Mouse (Mus musculus) intestine, embryonic 16.5 days (tissue): ENCODE results near the gene H2afy. TPM values are rescaled to one million over a fixed set of nuclear protein-coding genes. Genes with fewer than 3 reads are reported as not detected.

Experiments used
- ATAC-seq: fragments of 200-750 bp; cut with Nextera tagmentation; 2 replicates; pipeline ENCODE4 v1.8.0; 2017; ENCODE audit warnings: moderate TSS enrichment, moderate library complexity
- H3K27ac ChIP-seq: fragments of 300-500 bp; sonication (generic); 2 replicates; pipeline ENCODE4 v1.5.1; 2014; ENCODE audit warnings: mild to moderate bottlenecking, low read length
- H3K27me3 ChIP-seq: fragments of 300-500 bp; sonication (generic); replicated peaks from 2 replicates; pipeline ENCODE4 v1.6.1; 2014; ENCODE audit warnings: low read length, control low read depth, mixed read lengths; ENCODE audit not compliant: control insufficient read depth, insufficient read depth
- H3K36me3 ChIP-seq: fragments of 300-500 bp; sonication (generic); 2 replicates; pipeline ENCODE4 v1.6.1; 2014; ENCODE audit warnings: low read length, control low read depth; ENCODE audit not compliant: control insufficient read depth, insufficient read depth
- H3K4me1 ChIP-seq: fragments of 300-500 bp; sonication (generic); 2 replicates; pipeline ENCODE4 v1.6.1; 2014; ENCODE audit warnings: low read length, control low read depth, mixed read lengths; ENCODE audit not compliant: control insufficient read depth, insufficient read depth
- H3K4me2 ChIP-seq: fragments of 300-500 bp; sonication (generic); 2 replicates; pipeline ENCODE4 v1.6.1; 2014; ENCODE audit warnings: low read depth, low read length, control low read depth
- H3K4me3 ChIP-seq: fragments of 300-500 bp; sonication (generic); 2 replicates; pipeline ENCODE4 v1.5.1; 2014; ENCODE audit warnings: mild to moderate bottlenecking, low read length
- H3K9ac ChIP-seq: fragments of 300-500 bp; sonication (generic); 2 replicates; pipeline ENCODE4 v1.6.1; 2014; ENCODE audit warnings: low read depth, low read length
- H3K9me3 ChIP-seq: fragments of 300-500 bp; sonication (generic); 2 replicates; pipeline ENCODE4 v1.6.1; 2016; ENCODE audit warnings: low read length, control low read depth; ENCODE audit not compliant: control insufficient read depth
- WGBS: fragments of 180-500 bp; shearing (Covaris S2); extraction: QIAGEN DNeasy Blood & Tissue Kit; methylation state at CpG from one replicate; pipeline ENCODE4 v1.1.7; 2014; 5-methylcytosine and 5-hydroxymethylcytosine counted together
- polyA plus RNA-seq: library from polyadenylated mRNA; unstranded; fragments of >200 nt; fragmentation: Nextera tagmentation; extraction: Ambion mirVana; gene quantifications from 2 replicates; pipeline ENCODE4 v1.2.1, GENCODE M21; 2015

H2afy gene
- polyA plus RNA-seq, 1 experiment from 2014 or later = 246 TPM

DNA sequence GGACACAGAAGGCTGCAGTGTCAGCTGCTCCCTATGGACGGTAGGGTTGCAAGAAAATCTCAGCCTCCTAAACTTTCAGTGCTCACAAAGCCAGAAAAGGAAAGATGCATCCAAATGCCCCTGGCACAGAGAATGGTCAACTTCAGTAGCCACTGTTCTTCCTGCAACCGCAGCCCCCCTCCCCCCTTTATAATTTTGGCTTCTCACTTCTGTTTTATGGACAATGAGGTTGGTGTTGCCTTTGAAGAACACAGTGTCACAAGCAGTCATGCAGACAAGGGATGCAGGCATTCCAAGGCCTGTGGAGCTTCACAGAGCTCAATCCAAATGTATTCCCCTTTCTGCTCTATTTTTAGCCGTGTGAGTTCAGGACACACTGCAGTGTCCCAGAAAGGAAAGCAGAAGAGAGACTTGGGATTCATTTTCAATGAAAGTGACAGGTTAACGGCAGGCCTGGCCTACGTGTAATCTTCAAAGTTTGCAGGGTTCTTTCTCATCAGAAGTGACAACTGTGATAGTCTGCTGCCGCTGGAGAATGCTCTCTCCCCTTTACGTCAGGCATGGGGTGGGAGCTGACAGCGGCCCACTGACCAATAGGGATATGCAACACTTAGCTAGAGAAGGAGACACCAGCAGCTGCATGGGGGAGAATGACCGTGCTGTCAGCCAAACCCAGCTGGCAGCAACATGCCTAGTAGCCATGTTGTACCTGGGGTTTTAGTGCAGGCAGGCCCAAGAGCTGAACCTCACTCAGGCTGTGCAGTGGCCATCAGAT is 18.0 kb downstream of the H2afy start:
- WGBS = 65% methylated on average over 9 of the region's 9 CpGs
- Histone ChIP-seq H3K36me3 (peaks cover 13% of the 10 kb centered on the region), H3K4me3 (no peak overlapping the region), H3K9me3 (no peaks in the 10 kb centered on the region), H3K27me3 (no peaks in the 10 kb centered on the region), H3K4me2 (no peak overlapping the region), H3K9ac (no peak overlapping the region), H3K27ac (peak overlapping the region; percentile 34; the same call in 1 of the 2 replicates), H3K4me1 (peaks cover 35% of the 10 kb centered on the region)
- no peak for ATAC-seq

DNA sequence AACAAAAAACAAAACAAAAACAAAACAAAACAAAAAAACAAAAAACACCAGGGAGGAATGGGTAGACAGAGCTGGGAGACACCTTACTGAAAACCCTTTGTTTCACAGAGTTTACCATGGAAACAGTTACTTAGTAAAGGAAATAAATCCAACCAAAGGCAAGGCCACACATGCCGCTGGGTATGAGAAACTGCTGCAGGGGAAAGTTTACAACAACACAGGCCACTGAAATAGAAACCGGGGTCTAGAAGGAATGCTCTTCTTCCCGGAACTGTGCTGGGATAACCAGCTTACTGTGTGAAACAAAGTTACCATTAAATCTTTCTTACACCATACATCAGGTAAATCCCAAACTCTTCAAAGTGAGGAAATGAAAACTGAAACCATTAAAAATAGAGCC is 20.3 kb downstream of the H2afy start:
- no peak for ATAC-seq
- Histone ChIP-seq H3K4me3 (no peak overlapping the region), H3K36me3 (peaks cover 4% of the 10 kb centered on the region; the same call in 1 of the 2 replicates), H3K9ac (no peak overlapping the region), H3K9me3 (no peaks in the 10 kb centered on the region), H3K27me3 (no peaks in the 10 kb centered on the region), H3K4me2 (no peak overlapping the region), H3K4me1 (peaks cover 57% of the 10 kb centered on the region), H3K27ac (peak overlapping the region; percentile 20; the same call in 1 of the 2 replicates)
- WGBS = 28% methylated on average over 3 of the region's 3 CpGs

DNA sequence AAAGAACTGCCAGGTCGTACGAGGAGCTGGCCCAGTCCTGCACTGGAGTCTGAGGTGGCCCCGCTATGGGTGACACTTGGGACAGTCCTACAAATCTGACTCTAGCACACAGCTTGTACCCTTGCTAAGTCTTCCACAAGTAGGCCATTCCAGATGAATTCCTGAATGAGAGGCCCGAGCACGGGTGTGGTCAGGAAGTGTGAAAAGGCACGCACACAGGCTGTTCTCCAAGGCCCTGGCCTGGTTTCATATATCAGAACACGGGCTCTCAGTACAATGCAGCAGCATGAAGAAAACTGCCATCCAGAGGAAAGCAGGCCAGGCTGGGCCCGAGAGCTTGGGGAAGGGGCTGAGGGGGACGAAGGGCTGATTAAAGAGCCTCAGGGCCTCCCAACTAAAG is 20.8 kb downstream of the H2afy start:
- Histone ChIP-seq H3K4me2 (no peak overlapping the region), H3K4me3 (no peak overlapping the region), H3K27me3 (no peaks in the 10 kb centered on the region), H3K36me3 (no peaks in the 10 kb centered on the region), H3K9ac (peak overlapping the region; percentile 44), H3K4me1 (peaks cover 62% of the 10 kb centered on the region), H3K9me3 (no peaks in the 10 kb centered on the region), H3K27ac (peak overlapping the region; percentile 60; the same call in 1 of the 2 replicates)
- 47% methylated on average over 9 of the region's 9 CpGs for WGBS
- ATAC-seq = peak; percentile 25; the same call in 1 of the 2 replicates

DNA sequence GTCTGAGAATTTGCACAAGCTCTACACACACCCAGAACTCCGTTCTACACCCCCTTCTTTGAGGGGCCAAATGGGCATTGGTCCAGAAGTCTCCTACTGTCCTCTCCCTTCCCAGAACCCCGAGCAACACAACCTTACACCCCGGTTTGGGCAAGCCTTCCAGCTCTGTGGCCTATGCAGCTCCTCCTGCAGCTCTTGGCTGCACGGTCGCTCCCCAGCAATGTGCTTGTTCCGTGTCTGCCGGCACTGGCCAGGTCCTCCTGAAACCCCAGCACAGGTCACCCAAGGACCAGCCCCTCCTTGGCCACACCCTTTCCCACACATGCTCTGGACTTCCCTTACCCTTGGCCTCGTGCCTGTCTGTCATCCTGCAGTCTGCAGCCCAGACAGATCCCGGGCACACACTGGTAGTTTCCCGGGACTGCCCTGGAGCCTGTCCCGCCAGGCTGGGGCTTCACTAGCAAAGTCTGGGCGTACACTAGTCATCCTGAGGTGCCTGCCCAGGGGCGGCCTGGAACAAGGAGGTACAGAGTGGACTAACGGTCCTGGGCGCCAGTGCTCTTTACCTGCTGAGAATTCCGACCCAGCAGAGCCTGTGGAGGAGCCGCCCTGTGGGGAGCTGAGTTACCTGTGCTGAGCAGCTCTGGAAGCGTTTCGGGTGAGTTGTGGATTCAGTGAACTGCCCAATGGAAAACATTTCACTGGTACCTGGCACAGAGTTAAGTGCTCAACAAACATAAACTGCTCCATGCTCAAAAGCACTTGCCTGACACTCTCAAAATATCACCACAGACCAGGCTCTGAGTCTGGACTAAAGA is 22.5 kb downstream of the H2afy start:
- H3K4me1 ChIP-seq = peaks cover 80% of the 10 kb centered on the region
- H3K36me3 ChIP-seq = no peaks in the 10 kb centered on the region
- peak; percentile 34 for ATAC-seq
- no peak overlapping the region for H3K4me3 ChIP-seq
- H3K27me3 ChIP-seq = no peaks in the 10 kb centered on the region
- H3K27ac ChIP-seq = peak overlapping the region; percentile 81
- H3K9ac ChIP-seq = peak overlapping the region; percentile 58
- peak overlapping the region; percentile 11 for H3K4me2 ChIP-seq
- no peaks in the 10 kb centered on the region for H3K9me3 ChIP-seq
- WGBS = 51% methylated on average over 19 of the region's 19 CpGs

DNA sequence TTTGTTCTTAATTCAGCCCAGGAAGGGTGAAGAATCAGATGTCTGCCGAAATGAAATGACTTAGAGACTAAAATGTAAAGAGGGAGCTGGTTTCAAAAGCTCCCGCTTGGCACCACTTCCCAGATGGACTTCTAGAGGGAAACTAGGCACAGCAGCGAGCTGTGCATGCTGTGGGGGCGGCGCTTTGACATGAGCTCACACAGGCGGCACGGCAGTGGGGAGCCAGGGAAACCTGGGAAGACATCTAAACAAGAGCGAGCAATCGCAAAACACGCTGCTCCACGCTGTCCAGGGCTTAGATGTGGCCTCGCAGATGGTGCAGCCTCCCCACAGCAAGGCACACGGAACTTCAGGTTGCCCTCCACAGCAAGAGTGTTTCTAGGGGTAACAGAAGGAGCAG is 23.2 kb downstream of the H2afy start:
- Histone ChIP-seq H3K4me2 (peak overlapping the region; percentile 11), H3K4me3 (no peak overlapping the region), H3K27me3 (no peaks in the 10 kb centered on the region), H3K4me1 (peaks cover 86% of the 10 kb centered on the region), H3K9ac (peak overlapping the region; percentile 58), H3K27ac (peak overlapping the region; percentile 81), H3K36me3 (no peaks in the 10 kb centered on the region), H3K9me3 (no peaks in the 10 kb centered on the region)
- WGBS = 34% methylated on average over 13 of the region's 13 CpGs
- ATAC-seq = no peak

DNA sequence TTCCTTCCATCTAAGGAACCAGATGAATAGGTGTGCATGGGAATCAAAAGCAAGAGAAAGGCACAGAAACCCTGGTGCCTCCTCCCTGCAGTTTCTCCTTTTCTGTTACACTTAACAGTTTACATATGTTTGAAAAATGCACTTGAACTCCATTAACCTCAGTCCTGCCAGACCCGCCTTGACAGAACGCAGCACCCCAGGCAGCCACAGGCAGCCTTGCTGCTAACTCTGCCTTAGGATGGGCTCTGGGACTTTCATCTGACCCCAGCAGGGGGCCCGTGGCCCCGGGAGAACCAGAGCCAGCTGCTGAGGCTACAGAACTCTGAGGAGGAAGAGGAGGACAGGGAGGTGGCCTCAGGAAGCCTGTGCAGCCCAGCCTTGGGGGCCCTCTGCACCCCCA is 23.7 kb downstream of the H2afy start:
- Histone ChIP-seq H3K36me3 (no peaks in the 10 kb centered on the region), H3K4me3 (no peak overlapping the region), H3K4me2 (peak overlapping the region; percentile 2; the same call in 1 of the 2 replicates), H3K9ac (0 out of 2 replicates have a peak overlapping the region, but pooled peaks have one; percentile 58), H3K9me3 (no peaks in the 10 kb centered on the region), H3K4me1 (peaks cover 83% of the 10 kb centered on the region), H3K27ac (peak overlapping the region; percentile 81), H3K27me3 (no peaks in the 10 kb centered on the region)
- peak; percentile 27; the same call in 1 of the 2 replicates for ATAC-seq
- 22% methylated on average over 4 of the region's 4 CpGs for WGBS

DNA sequence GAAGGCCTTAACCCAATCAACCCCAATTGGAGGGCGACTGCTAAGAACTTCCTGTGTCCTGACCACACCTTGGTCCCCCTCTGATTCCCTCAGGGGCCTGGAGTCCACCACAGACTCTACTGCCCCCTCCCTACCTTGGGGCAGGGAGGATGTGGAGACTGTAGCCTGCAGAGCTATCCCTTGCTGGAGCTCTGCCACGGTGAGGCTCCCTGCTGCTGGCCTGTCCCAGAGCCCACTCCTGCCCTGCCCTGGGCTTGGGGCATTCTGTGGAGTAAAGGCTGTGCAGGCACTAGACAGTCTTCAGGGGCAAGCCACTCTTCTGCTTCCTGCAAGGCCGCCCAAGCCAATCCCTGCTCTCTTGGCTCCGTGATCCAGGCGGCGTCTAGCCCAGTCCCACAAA is 24.6 kb downstream of the H2afy start:
- Histone ChIP-seq H3K4me1 (peaks cover 81% of the 10 kb centered on the region), H3K9ac (no peak overlapping the region), H3K4me2 (no peak overlapping the region; the same call in 1 of the 2 replicates), H3K27me3 (no peaks in the 10 kb centered on the region), H3K27ac (peak overlapping the region; percentile 81), H3K9me3 (no peaks in the 10 kb centered on the region), H3K4me3 (no peak overlapping the region), H3K36me3 (no peaks in the 10 kb centered on the region)
- WGBS = 46% methylated on average over 6 of the region's 6 CpGs
- ATAC-seq = no peak

DNA sequence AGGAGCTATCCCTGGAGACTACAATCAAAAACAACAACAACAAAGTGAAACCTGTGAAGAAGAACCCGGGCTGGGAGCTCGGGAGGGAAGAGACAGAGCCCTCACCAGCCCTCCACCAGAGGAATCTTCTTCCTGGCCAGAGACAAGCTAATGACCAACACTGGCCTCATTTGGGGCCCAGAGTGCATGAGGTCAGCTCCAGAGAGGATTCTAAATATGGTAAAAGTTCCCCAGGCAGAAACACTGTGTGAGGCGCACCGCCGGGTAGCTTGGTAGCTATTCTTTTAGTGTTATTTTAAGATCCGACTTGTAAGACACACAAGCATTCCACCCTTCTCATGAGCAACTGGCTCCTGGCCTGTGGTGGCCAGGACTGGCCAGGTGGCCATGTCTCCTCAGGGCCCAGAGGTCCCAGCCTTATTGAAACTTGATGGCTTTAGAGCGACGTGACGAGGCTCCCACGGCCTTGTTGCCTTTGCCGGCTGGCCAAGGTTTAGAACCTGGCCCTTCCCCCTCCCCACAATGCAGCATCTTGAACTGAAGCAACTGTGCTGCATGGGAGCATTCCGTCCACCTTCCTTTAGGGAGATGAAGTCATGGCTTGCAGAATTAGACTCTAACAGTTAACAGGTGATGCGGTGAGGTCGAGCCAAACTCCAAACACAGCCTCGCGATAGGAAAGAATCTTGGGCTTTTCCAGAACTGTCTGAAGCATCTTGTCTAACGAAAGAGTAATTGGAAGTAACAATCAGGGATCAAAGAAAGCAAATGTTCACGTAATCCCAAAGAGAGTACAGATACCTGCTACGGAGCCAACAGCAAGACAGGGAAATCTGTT is 25.2 kb downstream of the H2afy start:
- no peak overlapping the region for H3K4me2 ChIP-seq
- H3K9ac ChIP-seq = no peak overlapping the region
- no peaks in the 10 kb centered on the region for H3K27me3 ChIP-seq
- peak overlapping the region; percentile 20 for H3K27ac ChIP-seq
- H3K4me1 ChIP-seq = peaks cover 76% of the 10 kb centered on the region
- no peak overlapping the region for H3K4me3 ChIP-seq
- no peak for ATAC-seq
- no peaks in the 10 kb centered on the region for H3K9me3 ChIP-seq
- 69% methylated on average over 19 of the region's 19 CpGs for WGBS
- no peaks in the 10 kb centered on the region for H3K36me3 ChIP-seq
